Mouse (Mus musculus) neural tube, embryonic 14.5 days (tissue): ENCODE measurements around the gene Ctu1. TPM values are rescaled to one million over a fixed set of nuclear protein-coding genes. Genes with fewer than 3 reads are reported as not detected.

Source experiments
- ATAC-seq: fragments of 200-750 bp; cut with Nextera tagmentation; 2 replicates; pipeline ENCODE4 v1.8.0; 2017; ENCODE audit warnings: low read depth, mild to moderate bottlenecking, moderate TSS enrichment, moderate library complexity
- H3K27ac ChIP-seq: fragments of 300-500 bp; sonication (generic); 2 replicates; pipeline ENCODE4 v1.5.1; 2014; ENCODE audit warnings: low read depth, mild to moderate bottlenecking, control low read depth, low read length, moderate library complexity, mixed read lengths
- H3K27me3 ChIP-seq: fragments of 300-500 bp; sonication (generic); 2 replicates; pipeline ENCODE4 v1.6.1; 2014; ENCODE audit warnings: low read length; ENCODE audit not compliant: control insufficient read depth, insufficient read depth
- H3K36me3 ChIP-seq: fragments of 300-500 bp; sonication (generic); 2 replicates; pipeline ENCODE4 v1.6.1; 2014; ENCODE audit warnings: low read length, mixed read lengths; ENCODE audit not compliant: control insufficient read depth, insufficient read depth
- H3K4me1 ChIP-seq: fragments of 300-500 bp; sonication (generic); 2 replicates; pipeline ENCODE4 v1.6.1; 2014; ENCODE audit warnings: low read length; ENCODE audit not compliant: control insufficient read depth, insufficient read depth
- H3K4me2 ChIP-seq: fragments of 300-500 bp; sonication (generic); 2 replicates; pipeline ENCODE4 v1.6.1; 2014; ENCODE audit warnings: mild to moderate bottlenecking, low read depth, low read length, control low read depth
- H3K4me3 ChIP-seq: fragments of 300-500 bp; sonication (generic); 2 replicates; pipeline ENCODE4 v1.5.1; 2014; ENCODE audit warnings: low read depth, low read length, control low read depth, mixed read lengths
- H3K9ac ChIP-seq: fragments of 300-500 bp; sonication (generic); replicated peaks from 2 replicates; pipeline ENCODE4 v1.6.1; 2014; ENCODE audit warnings: low read depth, mild to moderate bottlenecking, control low read depth, low read length, mixed read lengths
- H3K9me3 ChIP-seq: fragments of 300-500 bp; sonication (generic); 2 replicates; pipeline ENCODE4 v1.6.1; 2016; ENCODE audit warnings: low read length; ENCODE audit not compliant: control insufficient read depth
- WGBS: fragments of 180-500 bp; shearing (Covaris S2); extraction: QIAGEN DNeasy Blood & Tissue Kit; methylation state at CpG from one replicate; pipeline ENCODE4 v1.1.7; 2014; 5-methylcytosine and 5-hydroxymethylcytosine counted together
- polyA plus RNA-seq: library from polyadenylated mRNA; unstranded; fragments of >200 nt; fragmentation: Nextera tagmentation; extraction: Ambion mirVana; gene quantifications from 2 replicates; pipeline ENCODE4 v1.2.1, GENCODE M21; 2014

Gene Ctu1
- 14.4 and 15.0 TPM in 2 replicates for polyA plus RNA-seq

- under 1% methylated on average over 26 of the region's 26 CpGs for WGBS
- Histone ChIP-seq H3K27ac (no peak within 1 kb of the TSS; the same call in 1 of the 2 replicates), H3K4me3 (peak within 1 kb of the TSS; percentile 55), H3K27me3 (no peaks in the 10 kb centered on the region), H3K4me2 (peak within 1 kb of the TSS; percentile 60), H3K9ac (peak within 1 kb of the TSS; percentile 61), H3K36me3 (peaks cover 20% of the 10 kb centered on the region; the same call in 1 of the 2 replicates), H3K9me3 (no peaks in the 10 kb centered on the region), H3K4me1 (0 out of 2 replicates have a peak, but pooled peaks cover 6% of the 10 kb centered on the region)
- ATAC-seq, result peak; percentile 97
Observed at GRCm38 (mm10) chr7:43671809-43672580, at the start of gene Ctu1. Gene Ctu1 (plus strand): TSS chr7:43672016.

DNA sequence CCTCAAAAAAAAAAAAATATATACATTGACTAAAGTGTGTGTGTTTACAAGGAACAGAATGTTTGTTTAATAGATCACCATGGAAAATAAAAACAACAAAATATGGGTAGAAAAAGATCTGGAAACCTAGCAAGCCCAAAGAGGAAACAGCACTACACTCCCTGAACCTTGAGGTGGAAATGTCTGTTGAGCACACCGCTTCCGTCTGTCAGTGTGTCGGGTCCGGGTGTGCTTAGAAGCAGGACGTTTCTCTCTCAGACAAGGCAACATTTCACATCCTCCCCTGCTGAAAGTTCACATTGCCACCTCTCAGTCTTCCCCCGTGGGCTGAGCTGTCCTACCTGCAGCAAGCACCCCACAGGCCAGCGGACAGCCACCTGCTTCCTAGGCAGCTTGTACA is 48.9 kb upstream of the Ctu1 start:
- no peak overlapping the region for H3K27ac ChIP-seq
- no peaks in the 10 kb centered on the region for H3K9me3 ChIP-seq
- H3K36me3 ChIP-seq, result no peaks in the 10 kb centered on the region
- no peak for ATAC-seq
- no peak overlapping the region for H3K9ac ChIP-seq
- H3K4me2 ChIP-seq, result no peak overlapping the region
- no peaks in the 10 kb centered on the region for H3K4me1 ChIP-seq
- no peaks in the 10 kb centered on the region for H3K27me3 ChIP-seq
- 83% methylated on average over 7 of the region's 7 CpGs for WGBS
- no peak overlapping the region for H3K4me3 ChIP-seq

DNA sequence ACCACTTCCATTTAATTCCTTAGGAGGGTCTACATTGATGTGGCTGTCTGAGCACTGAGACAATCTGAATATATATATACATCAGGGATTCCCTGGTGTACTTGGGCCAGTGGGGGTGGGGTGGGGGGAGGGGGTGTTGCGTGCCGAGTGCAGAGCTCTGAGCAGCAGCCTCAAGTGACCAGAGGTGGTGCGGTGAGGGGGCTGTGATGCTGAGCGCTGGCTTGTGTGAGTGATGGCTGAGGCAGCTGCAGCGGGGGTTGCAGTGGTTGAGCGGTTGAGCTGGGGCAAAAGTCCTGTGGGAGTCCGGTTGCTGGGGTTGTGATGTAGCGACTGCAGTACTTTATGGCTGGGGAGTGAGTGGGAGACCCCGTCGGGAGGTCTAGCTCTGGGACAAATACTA is 48.0 kb upstream of the Ctu1 start:
- ATAC-seq, result 0 out of 2 replicates have a peak, but pooled peaks have one; percentile 54
- Histone ChIP-seq H3K9ac (no peak overlapping the region), H3K4me2 (no peak overlapping the region), H3K27me3 (no peaks in the 10 kb centered on the region), H3K4me3 (no peak overlapping the region), H3K36me3 (no peaks in the 10 kb centered on the region), H3K9me3 (no peaks in the 10 kb centered on the region), H3K4me1 (no peaks in the 10 kb centered on the region), H3K27ac (no peak overlapping the region)
- WGBS, result 12% methylated on average over 10 of the region's 10 CpGs

DNA sequence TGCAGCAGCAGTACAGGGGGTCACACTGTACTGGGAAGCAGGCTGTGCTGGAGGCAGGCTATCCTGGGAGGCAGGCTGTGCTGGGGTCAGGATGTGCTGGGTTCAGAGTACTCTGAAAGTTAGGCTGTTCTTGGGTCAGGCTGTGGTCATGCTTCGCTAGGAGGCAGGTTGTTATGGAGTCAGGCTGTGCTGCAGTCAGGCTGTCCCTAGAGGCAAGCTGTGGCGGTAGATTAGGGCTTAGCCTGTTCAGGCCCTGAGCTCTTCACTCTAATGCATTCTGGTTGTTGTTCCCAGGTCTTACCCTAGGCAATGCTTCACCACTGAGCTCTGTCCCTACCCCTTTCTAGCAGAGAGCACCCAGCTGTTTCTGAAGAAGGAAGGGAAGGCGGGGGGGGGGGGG is 46.8 kb upstream of the Ctu1 start:
- Histone ChIP-seq H3K36me3 (no peaks in the 10 kb centered on the region), H3K9me3 (no peaks in the 10 kb centered on the region), H3K9ac (no peak overlapping the region), H3K27ac (no peak overlapping the region), H3K27me3 (no peaks in the 10 kb centered on the region), H3K4me1 (no peaks in the 10 kb centered on the region), H3K4me3 (no peak overlapping the region), H3K4me2 (no peak overlapping the region)
- no peak for ATAC-seq
- WGBS, result 61% methylated on average over 3 of the region's 3 CpGs

GRCm38 (mm10) chr7:43625794-43626422 is 45.9 kb upstream of the Ctu1 start:
- H3K4me1 ChIP-seq, result no peaks in the 10 kb centered on the region
- ATAC-seq, result no peak
- 83% methylated on average over 8 of the region's 8 CpGs for WGBS

DNA sequence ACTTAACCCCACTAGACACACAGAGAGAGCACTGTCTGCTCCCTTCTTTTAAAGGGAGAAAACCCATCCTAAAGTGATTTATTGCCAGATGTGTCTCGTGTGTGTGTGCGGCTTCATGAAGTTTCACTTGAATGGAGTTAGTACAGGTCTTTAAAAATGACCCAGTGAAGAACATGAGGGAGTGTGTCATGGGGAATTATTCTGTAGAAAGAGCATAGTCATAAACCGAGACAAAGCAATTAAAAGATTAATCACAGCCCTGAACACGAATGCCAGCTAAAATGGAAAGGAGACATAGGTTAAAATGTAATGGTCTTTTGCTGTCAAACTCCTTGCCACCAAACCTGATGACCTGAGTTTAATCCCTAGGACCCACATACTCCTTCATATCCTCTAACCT is 37.9 kb upstream of the Ctu1 start:
- H3K27me3 ChIP-seq, result no peaks in the 10 kb centered on the region
- no peak overlapping the region for H3K27ac ChIP-seq
- no peak overlapping the region for H3K4me2 ChIP-seq
- H3K4me1 ChIP-seq, result no peaks in the 10 kb centered on the region
- 41% methylated on average over 4 of the region's 4 CpGs for WGBS
- no peaks in the 10 kb centered on the region for H3K9me3 ChIP-seq
- ATAC-seq, result no peak
- H3K9ac ChIP-seq, result no peak overlapping the region
- no peaks in the 10 kb centered on the region for H3K36me3 ChIP-seq
- no peak overlapping the region for H3K4me3 ChIP-seq

More at GRCm38 (mm10) chr7:43625794-43626422, 45.9 kb upstream of the Ctu1 start:
- Histone ChIP-seq H3K4me3 (no peak overlapping the region), H3K9me3 (no peaks in the 10 kb centered on the region), H3K27ac (no peak overlapping the region), H3K27me3 (no peaks in the 10 kb centered on the region), H3K9ac (no peak overlapping the region), H3K36me3 (no peaks in the 10 kb centered on the region), H3K4me2 (no peak overlapping the region)

DNA sequence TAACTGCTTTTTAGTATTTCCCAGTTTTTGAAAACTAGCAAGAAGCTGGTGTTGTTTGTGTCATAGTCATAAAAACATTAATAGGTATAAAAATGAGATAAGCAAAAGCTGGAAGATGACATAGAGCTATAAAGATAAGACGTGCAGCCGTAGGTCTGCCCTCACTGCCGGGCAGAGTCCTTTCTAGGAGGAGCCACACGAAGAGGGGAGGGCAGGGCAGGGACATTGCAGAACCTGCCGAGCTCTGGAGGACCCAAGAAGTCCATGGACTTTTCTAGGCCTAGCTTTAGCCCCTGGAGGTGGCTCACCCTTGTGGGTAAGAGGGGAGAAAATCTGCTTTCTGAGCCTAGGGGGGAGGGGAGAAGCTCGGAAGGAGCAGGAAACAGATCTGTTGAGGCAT is 37.3 kb upstream of the Ctu1 start, which contains the start of gene Ceacam18:
TSS of gene Ceacam18 (plus strand) at position 208 of the 400 bp plus-strand sequence.
- Histone ChIP-seq H3K36me3 (no peaks in the 10 kb centered on the region), H3K9ac (no peak within 1 kb of the TSS), H3K4me1 (no peaks in the 10 kb centered on the region), H3K4me2 (no peak within 1 kb of the TSS), H3K9me3 (no peaks in the 10 kb centered on the region), H3K27me3 (no peaks in the 10 kb centered on the region), H3K4me3 (no peak within 1 kb of the TSS), H3K27ac (no peak within 1 kb of the TSS)
- no peak for ATAC-seq
- 79% methylated on average over 6 of the region's 6 CpGs for WGBS

GRCm38 (mm10) chr7:43636194-43636593 is 35.6 kb upstream of the Ctu1 start:
- Histone ChIP-seq H3K4me3 (no peak overlapping the region), H3K9me3 (no peaks in the 10 kb centered on the region), H3K27me3 (no peaks in the 10 kb centered on the region), H3K9ac (no peak overlapping the region), H3K4me1 (no peaks in the 10 kb centered on the region), H3K27ac (no peak overlapping the region), H3K4me2 (no peak overlapping the region), H3K36me3 (no peaks in the 10 kb centered on the region)
- ATAC-seq, result no peak
- WGBS, result 61% methylated on average over 2 of the region's 2 CpGs

DNA sequence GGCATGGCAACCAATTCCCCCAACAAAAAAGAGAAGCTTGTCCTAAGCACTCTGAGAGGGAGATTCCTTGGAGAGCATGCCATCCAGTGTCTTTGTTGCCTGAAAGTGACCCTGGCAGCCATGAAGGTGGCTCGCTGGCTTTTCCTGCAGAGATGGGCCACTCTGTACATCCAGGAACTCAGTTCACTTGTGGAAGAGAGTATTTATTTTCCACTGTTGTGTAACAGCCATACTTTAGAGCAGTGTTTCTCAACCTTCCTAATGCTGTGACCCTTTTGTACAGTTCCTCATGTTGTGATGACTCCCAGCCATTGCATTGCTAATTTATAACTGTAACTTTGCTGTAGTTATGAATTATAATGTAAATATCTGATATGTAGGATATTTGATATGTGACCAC is 34.7 kb upstream of the Ctu1 start:
- WGBS, result 69% methylated on average over 1 of the region's 1 CpGs
- H3K9me3 ChIP-seq, result no peaks in the 10 kb centered on the region

More for the DNA sequence above, 34.7 kb upstream of the Ctu1 start:
- no peaks in the 10 kb centered on the region for H3K4me1 ChIP-seq
- no peak overlapping the region for H3K4me2 ChIP-seq
- no peak for ATAC-seq
- H3K9ac ChIP-seq, result no peak overlapping the region
- H3K36me3 ChIP-seq, result no peaks in the 10 kb centered on the region
- no peak overlapping the region for H3K4me3 ChIP-seq
- no peaks in the 10 kb centered on the region for H3K27me3 ChIP-seq
- no peak overlapping the region for H3K27ac ChIP-seq
